Mouse (Mus musculus) stomach, postnatal 0 days (tissue): ENCODE data around the gene Frs3.

Source experiments
- CTCF ChIP-seq: IDR thresholded peaks from 2 replicates; pipeline ENCODE4 v1.5.1; 2016; ENCODE audit warnings: antibody characterized with exemption, low read depth, mild to moderate bottlenecking, moderate library complexity
- EP300 ChIP-seq: optimal IDR thresholded peaks from 2 replicates; pipeline ENCODE3; 2016; ENCODE audit warnings: antibody characterized with exemption

GRCm38 (mm10) chr17:47738066-47738878 is 49.4 kb downstream of the Frs3 start:
- TF ChIP-seq CTCF (no peak; the same call in 1 of the 2 replicates), EP300 (no peak)
